Mouse (Mus musculus) left cerebral cortex, adult 9 months (tissue): ENCODE measurements around the gene Pcsk4.

Experiments used
- DNase-seq, 2 experiments: peaks; one replicate each; pipeline ENCODE4 v3.0.0; 2022; ENCODE audit warnings: low spot score in 2 of 2

Gene Pcsk4

DNA sequence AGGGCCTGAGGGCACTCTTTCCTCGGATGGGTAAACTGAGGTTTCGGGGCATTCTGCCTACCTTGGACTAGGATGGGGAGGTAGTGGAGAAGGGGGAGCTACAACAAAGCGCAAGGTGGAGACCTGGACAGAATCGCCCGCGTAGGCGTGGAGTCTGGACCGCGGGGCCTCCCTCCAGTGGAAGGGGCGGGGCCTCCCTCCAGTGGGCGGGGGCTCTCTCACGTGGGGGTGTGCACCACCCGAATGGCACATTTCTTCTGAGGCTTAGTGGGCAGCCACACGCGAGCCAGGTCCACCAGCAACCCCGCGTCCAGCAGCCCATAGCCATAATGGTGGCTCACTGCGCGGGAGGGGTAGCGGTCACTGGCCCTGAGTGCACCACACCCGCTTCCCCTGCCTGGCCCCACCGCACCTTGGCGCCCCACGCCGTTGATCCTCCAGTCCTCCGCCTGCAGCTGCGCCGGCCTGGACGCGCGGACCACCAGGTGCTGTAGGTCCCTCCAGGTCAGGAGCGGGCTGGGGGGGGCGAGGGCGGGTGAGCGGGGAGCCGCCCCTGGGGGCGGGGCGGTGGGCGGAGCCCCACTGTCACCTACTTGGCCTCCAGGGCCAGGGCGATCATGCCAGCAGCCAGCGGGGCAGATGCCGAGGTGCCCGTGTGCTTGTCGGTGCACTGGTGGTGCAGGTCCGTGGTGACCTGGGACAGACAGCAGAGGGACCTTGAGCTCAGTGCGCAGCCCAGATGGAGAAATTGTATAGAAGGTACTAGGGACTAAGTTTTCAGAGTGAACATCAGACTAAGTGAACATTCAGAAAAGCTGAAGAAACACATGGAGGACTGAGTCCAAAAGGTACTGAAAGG lies 5.8 kb downstream of the Pcsk4 start:
- DNase-seq = no peak

DNA sequence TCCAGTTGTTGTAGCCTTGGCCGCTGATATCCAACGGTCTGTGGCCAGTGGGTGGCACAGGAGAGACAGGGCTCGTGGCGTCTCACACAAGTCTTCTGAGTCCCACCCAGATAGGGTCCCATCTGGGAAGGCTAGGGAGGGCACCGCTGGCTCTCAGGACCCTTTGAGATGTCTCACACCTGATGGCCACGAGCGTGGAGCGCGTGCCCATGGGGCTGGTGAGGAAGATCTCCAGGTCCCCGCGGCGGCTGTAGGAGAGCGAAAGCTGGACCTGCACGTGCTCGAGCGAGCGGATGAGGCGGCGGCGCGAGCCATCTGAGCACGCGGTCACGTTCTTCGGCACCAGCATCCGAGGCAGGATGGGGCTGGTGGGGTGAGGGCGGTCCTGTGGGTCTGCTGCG lies 6.5 kb downstream of the Pcsk4 start:
- DNase-seq = no peak

DNA sequence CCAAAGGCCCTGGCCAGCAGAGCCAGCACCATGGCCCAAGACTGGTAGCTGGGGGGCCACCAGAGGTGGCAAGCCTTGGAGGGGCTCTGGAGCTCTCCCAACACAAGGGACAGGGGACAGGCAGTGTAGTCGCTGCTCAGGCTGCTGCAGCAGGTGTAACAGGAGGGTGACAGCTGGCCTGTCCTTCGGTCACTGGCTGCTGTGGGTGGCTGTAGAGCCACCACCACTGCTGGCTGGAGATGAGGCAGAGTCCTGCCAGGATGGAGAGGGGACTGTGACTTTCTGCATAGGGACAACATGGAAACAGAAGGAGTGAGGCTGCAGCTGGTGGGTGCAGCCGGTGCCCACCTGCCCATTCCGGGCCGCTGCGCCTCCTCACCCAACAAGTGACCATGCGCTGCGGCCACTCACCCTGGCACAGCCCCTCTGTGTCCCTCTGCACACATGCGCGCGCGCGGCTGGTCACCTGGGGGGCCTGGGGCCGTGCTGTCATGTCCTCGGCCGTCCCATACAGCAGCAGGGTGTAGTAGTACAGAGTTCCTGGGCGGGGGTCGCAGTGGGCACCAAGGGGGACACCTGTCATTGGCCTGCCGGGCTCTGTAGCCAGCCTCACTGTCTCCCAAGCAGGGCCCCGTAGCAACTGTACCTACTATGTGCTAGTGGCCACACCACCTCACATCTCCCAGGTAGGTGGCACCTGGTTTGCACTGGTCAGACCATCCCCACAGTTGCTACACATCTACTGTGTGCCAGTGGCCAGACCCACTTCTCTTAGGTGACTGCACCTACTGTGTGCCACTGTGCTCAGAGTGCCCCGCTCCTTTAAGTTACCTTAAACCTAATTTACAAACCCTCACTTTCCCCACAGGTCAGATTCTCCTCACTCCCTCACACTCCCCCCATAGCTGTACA lies 7.4 kb downstream of the Pcsk4 start:
- DNase-seq = no peak

DNA sequence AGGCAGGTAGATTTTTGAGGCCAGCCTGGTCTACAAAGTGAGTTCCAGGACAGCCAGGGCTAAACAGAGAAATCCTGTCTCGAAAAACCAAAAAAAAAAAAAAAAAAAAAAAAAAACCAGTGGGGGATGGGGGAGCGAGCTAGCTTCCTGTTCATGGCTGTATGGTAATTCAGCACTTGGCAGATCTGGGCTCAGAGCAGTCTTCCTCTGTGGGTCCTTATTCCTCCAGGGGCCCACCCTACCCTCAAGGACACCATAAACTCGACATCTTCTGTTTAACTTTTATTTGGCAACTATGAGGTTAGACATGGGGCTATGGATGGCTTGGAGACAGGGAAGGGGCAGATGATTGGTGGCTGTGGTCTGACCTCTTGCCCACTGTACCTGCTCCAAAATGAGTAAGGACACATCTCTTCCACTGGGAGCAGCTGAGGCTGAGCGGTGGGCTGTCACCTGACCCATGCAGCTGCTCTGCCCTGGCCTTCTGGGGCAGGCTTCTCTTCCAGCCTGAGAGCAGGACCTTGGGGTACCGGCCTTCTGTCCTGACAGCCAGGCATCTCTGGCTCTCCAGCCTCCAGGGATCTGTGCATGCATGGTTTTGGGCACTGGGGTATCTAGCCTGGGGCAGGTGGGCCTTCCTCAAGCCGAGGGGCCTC lies 8.2 kb downstream of the Pcsk4 start:
- no peak for DNase-seq

DNA sequence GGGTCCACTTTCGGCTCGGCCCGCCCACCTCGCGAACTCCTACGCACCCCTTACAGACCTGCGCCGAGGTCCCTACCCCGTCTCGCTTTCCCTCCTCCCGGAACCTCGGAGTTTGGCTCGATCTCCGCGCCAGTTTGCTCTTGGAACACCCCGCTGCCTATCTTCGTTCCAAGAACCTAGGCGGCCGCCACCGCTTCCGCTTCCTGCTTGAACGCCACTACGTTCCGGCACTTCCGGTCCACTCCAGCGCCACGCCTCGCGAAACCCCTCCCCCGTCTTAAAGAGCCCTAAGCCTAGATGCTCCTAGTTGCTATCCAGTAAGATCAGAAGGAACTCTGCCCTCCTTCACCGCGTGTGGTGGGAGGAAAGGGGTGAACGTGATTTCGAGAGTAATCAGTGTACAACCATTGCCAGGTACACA lies 8.9 kb downstream of the Pcsk4 start, which contains the start of gene 2310011J03Rik:
TSS of gene 2310011J03Rik (minus strand) at position 198 of the 421 bp plus-strand sequence.
- DNase-seq = peak; percentile 79 to 91

DNA sequence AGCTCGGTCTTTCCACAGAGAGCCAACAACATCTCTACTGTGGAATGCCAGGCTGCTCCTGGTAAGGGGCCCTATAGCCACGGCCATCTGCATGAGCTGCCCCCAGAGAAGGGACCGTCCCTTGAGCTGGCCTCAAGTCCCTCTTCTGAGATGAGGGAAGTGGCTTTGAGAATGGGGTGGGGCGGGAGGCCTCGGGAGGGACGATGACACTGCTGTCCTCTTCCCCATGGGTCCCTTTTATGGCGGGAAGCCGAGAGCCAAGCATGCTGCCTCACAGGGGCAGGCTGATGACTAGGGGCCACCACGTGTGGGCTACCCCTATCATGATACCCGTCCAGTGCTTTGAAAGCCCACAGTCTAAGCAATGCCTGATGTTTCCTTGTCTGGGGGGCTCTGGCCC lies 12.3 kb downstream of the Pcsk4 start:
- no peak for DNase-seq

DNA sequence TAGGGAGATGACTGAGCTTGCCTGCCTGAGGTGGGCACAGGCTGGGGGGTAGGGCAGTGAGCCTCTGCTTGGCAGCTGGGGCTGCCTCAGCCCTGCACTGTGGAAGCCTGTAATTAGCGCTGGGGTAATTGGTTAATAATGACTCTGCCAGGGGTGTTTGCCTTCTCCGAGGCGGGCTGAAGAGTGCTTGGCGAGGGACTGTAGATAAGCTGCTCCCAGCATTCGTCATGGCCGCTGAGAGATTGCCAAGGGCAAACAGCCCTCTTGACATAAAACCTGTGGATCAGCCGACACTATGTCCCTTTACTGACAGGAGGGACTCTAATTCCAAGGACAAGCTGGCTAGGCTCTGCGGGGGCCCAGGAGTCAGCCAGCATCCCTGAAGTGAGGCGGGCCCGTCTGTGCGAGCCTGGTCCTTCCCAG lies 12.9 kb downstream of the Pcsk4 start:
- no peak for DNase-seq

DNA sequence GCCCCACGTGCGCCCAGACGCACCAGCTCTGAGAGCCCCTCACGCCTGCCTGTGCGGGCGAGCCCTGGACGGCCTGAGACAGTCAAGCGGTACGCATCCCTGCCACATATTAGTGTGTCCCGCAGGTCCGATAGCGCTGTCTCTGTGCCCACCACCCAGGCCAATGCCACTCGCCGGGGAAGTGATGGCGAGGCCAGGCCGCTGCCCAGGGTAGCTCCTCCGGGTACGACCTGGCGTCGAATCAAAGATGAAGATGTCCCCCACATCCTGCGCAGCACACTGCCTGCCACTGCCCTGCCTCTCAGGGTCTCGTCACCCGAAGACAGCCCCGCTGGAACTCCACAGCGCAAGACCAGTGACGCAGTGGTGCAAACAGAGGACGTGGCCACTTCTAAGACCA lies 14.0 kb downstream of the Pcsk4 start:
- DNase-seq = no peak

DNA sequence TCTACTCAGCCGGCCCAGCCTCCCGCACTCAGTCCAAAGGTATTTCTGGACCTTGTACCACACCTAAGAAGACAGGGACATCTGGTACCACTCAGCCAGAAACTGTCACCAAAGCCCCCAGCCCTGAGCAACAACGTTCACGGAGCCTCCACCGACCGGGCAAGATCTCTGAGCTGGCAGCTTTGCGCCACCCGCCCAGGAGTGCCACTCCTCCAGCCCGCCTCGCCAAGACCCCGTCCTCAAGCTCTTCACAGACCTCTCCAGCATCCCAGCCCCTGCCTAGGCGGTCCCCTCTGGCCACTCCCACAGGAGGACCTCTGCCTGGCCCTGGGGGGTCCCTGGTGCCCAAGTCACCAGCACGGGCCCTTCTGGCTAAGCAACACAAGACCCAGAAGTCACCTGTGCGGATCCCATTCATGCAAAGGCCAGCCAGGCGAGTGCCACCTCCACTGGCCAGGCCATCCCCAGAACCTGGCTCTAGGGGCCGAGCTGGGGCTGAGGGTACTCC lies 14.8 kb downstream of the Pcsk4 start:
- DNase-seq = no peak

DNA sequence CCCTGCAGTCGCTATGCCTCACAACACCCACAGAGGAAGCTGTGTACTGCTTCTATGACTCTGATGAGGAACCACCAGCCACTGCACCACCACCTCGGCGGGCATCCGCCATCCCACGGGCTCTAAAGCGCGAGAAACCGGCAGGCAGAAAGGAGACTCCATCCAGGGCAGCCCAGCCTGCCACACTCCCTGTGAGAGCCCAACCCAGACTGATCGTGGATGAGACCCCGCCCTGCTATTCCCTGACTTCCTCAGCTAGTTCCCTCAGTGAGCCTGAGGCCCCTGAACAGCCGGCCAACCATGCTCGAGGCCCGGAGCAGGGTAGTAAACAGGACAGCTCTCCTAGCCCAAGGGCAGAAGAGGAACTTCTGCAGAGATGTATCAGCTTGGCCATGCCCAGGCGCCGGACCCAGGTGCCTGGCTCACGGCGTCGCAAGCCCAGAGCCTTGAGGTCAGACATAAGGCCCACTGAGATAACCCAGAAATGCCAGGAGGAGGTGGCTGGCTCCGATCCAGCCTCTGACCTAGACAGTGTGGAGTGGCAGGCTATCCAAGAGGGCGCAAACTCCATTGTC lies 15.6 kb downstream of the Pcsk4 start:
- no peak for DNase-seq

DNA sequence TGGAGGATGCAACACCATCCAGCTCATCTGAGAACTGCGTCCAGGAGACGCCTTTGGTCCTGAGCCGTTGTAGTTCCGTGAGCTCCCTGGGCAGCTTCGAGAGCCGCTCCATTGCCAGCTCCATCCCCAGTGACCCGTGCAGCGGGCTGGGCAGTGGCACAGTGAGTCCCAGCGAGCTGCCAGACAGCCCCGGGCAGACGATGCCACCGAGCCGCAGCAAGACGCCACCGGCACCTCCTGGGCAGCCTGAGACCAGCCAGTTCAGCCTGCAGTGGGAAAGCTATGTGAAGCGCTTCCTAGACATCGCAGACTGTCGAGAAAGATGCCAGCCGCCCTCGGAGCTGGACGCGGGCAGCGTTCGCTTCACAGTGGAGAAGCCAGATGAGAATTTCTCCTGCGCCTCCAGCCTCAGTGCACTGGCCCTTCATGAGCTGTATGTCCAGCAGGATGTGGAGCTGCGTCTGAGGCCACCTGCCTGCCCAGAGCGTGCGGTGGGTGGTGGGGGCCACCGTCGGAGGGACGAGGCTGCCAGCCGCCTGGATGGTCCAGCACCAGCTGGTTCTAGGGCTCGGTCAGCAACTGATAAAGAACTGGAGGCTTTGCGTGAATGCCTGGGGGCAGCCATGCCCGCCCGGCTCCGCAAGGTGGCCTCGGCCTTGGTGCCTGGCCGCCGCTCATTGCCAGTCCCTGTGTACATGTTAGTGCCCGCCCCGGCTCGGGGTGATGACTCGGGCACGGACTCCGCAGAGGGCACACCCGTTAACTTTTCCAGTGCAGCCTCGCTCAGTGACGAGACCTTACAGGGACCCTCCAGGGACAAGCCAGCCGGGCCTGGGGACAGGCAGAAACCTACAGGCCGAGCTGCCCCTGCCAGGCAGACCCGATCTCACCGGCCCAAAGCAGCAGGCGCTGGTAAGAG lies 16.5 kb downstream of the Pcsk4 start:
- no peak for DNase-seq

DNA sequence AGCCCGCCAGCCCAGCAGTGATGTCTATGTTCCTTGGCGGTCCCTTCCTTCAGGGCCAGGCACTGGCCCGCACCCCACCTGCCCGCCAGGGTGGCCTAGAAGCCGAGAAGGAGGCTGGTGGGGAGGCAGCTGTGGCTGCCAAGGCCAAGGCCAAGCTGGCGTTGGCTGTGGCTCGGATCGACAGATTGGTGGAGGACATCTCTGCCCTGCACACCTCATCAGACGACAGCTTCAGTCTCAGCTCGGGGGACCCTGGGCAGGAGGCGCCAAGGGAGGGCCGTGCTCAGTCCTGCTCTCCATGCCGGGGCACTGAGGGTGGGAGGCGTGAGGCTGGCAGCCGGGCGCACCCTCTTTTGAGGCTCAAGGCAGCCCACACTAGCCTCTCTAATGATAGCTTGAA lies 17.7 kb downstream of the Pcsk4 start:
- no peak for DNase-seq

DNA sequence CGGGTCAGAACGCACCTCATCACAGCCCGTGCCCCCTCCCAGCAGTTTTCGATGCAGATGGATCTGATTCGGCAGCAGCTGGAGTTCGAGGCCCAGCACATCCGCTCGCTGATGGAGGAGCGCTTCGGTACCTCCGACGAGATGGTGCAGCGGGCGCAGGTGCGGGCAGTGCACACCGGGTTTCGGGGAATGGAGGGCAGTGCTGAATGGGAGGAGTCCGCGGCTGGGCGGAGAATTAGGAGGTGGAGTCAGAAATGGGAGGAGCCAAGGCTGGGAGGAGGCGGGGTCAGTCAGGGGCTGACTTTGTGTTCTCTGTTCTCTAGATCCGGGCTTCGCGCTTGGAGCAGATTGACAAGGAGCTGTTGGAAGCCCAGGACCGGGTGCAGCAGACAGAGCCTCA lies 24.4 kb downstream of the Pcsk4 start:
- no peak for DNase-seq

DNA sequence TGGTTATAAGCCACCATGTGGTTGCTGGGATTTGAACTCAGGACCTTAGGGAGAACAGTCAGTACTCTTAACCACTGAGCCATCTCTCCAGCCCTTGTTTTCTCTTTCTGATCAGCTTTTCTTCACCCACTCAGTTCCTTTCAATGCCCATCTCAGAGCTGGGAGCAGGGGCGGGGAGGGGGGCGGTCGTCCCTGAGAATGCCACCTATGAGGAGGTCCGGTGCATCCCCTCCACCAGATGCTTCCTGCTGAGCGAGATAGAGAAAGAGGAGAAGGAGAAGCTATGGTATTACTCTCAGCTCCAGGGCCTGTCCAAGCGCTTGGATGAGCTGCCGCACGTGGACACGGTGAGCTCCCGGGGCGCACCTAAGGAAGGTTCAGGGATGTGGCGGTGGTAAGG lies 24.8 kb downstream of the Pcsk4 start:
- no peak for DNase-seq

DNA sequence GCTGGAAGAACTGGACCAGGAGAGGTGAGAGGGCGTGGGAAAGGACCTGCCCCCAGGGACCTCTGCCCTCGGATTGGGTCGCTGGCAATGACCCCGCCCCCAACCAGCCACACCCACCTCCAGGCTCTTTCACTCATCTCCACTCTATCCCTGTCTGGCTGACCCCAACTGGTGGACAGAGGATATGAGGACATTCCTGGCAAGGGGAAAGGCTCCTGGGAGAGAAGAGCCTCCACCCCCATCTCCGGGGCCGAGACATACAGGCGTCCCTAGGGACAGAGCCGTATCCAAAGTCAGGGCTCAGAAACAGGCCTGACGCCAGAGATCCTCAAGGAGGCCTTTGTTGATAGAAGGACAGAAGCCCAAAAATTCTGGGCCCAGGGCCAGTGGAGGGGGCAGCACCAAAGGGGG lies 26.8 kb downstream of the Pcsk4 start:
- DNase-seq = peak in 1 of 2 experiments; percentile 69

DNA sequence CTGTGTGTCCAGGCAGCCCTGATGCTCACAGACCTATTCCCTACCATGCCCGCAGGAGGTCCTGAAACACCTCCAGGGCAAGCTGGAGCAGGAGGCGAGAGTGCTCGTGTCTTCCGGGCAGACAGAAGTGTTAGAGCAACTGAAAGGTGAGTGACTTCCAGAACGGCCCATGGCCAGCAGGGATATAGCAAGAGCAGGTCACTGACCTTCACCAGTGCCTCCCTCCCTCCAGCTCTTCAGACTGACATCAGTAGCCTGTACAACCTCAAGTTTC lies 27.3 kb downstream of the Pcsk4 start:
- no peak for DNase-seq

DNA sequence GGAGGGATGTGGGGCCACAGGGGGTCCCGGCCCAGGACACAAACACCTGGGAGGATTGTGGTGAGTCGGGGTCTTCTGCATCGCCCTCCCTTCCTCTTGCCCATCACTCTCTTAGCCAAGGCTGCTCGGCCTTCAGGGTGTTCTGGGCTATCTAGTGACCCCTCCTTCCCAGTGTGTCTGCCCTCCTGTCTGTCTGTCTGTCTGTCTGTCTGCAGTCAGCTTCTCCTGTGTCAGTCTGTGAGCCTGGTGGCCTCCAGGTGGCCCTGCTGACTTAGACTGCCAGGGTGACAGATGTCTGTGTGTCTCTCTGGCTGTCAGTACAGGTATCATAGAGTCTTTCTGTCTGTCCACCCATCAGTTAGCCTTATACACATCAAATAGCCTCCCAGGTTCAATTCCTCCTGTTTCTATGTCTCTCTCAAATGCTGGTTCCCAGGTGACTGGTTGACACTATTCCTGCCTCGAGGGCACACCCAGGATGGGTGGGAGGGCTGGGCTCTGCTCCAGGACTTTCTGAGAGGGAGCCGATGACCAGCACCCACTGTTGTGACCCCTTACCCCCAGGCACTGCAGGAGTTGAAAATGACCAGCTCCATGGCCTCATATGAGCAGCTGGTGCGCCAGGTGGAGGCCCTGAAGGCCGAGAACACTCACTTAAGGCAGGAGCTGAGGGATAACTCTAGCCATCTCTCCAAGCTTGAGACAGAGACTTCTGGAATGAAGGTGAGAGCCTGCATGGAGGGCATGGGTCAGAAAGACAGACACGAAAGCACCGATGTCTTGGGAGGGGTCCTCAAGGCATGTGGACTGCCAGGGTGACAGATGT lies 27.8 kb downstream of the Pcsk4 start:
- DNase-seq = no peak

DNA sequence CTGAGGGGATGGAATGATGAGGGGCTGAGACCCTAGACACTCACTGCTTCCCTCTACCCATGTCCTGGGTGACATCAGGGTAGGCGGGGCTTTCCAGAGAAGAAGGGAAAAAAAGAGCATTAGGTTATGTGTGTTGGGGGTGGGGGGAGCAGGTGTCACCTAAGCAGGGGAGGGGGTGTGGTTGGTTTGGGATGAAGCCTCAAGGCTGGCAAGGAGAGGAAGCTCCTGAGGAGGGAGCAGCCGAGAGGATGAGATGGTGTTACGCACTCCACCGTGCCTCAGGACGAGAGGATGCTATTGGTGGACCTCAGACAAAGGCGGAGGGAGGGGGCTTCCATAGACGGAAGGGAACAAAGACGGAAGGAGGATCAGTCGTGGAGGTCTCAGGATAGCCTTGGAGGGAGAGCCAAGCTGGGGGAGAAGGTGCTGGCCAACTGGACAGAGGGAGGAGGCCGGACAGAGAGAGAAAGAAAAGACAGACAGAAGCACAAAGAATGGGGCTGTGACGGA lies 28.6 kb downstream of the Pcsk4 start:
- DNase-seq = no peak

DNA sequence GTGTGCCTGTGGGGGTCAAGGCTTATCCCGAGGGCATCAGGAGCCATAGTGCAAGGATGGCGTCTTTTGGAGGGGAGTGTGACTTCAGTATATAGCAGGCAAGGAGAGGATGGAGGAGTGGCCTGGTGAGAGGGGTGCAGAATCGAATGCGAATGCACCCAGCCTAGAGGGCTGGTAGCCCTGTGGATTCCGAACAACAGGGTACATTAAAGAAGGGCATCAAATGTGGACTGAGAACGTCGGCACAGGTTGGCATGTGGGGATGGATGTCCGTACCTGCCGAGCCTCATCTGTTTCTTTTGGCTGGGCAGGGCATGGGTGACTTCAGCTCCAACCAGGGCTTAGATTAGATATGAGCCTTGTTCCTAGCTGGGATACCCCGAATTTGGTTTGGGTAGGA lies 29.5 kb downstream of the Pcsk4 start:
- DNase-seq = no peak

DNA sequence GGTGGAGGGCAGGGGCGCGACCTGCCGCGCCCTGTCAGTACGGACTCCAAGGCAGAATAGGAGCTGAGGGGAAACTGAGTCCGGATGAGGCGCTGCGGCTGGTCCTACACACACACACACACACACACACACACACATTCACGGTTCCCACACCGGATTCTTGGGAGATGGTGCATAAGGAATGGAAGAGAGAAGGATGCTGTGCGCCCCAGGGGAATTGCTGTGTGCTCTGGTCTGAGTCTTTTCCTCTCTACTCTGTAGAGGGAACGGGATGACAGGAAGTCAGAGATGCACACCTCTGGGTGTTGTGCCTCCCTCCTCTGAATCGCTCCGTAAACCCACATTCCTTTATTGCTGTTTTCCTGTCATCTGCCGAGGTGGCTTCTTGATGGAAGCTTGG lies 30.0 kb downstream of the Pcsk4 start:
- no peak for DNase-seq
